Mouse (Mus musculus): ENCODE data around the gene Ctnnb1. TPM values are rescaled to one million over a fixed set of nuclear protein-coding genes. Genes with fewer than 3 reads are reported as not detected.

The Ctnnb1 gene
- polyA plus RNA-seq, 1 experiment from 2014 or later: 470 TPM

DNA sequence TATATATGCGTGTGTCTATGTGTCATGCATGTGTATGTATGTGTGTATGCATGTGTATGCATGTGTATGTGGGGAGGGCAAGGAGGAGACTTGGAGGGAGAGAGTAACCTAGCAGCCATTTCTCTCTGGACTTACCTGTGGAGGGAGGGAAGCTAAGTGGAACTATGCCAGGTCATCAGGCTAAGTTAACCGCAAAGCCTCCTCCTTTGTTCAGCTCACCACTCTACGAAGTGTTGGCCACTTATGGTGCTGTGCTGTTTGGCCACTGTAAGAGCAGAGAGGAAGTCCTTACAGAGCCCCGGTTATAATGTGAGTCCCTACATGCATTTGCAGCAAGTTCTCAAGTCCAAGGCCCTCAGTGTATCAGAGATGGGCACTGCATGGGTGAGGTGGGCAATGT is 47.8 kb downstream of the Ctnnb1 start:
- no peak for DNase-seq (ENCODE audit: low spot score)
- Histone ChIP-seq H3K4me1 (replicated peaks; ENCODE audit: insufficient read depth, low read length) (no peaks in the 10 kb centered on the region), H3K27me3 (ENCODE audit: insufficient read depth, low read length) (no peaks in the 10 kb centered on the region), H3K4me3 (replicated peaks; ENCODE audit: low read depth, low read length) (no peak overlapping the region), H3K4me2 (ENCODE audit: low read length) (no peak overlapping the region), H3K9me3 (replicated peaks; ENCODE audit: low read length) (no peaks in the 10 kb centered on the region), H3K27ac (no peak overlapping the region), H3K36me3 (ENCODE audit: insufficient read depth, low read length) (no peaks in the 10 kb centered on the region), H3K9ac (ENCODE audit: low read depth, low read length) (no peak overlapping the region)
- no peak for TF ChIP-seq CTCF (IDR thresholded peaks at IDR 0.05; ENCODE audit: low read depth)
- WGBS: 97% methylated on average over 4 of the region's 4 CpGs
- no peak for ATAC-seq (replicated peaks; ENCODE audit: low FRiP score, low read depth)

GRCm38 (mm10) chr9:120981777-120982176 is 52.8 kb downstream of the Ctnnb1 start:
- no peaks in the 10 kb centered on the region for H3K9me3 ChIP-seq (replicated peaks; ENCODE audit: low read length)
- no peak for ATAC-seq (replicated peaks; ENCODE audit: low FRiP score, low read depth)
- no peak overlapping the region for H3K4me3 ChIP-seq (replicated peaks; ENCODE audit: low read depth, low read length)
- no peak for DNase-seq (ENCODE audit: low spot score)
- 86% methylated on average over 7 of the region's 7 CpGs for WGBS
- TF ChIP-seq CTCF (IDR thresholded peaks at IDR 0.05; ENCODE audit: low read depth): no peak
- H3K4me1 ChIP-seq (replicated peaks; ENCODE audit: insufficient read depth, low read length): no peaks in the 10 kb centered on the region
- H3K27ac ChIP-seq: no peak overlapping the region
- H3K36me3 ChIP-seq (ENCODE audit: insufficient read depth, low read length): no peaks in the 10 kb centered on the region
- no peaks in the 10 kb centered on the region for H3K27me3 ChIP-seq (ENCODE audit: insufficient read depth, low read length)
- H3K9ac ChIP-seq (ENCODE audit: low read depth, low read length): no peak overlapping the region
- H3K4me2 ChIP-seq (ENCODE audit: low read length): no peak overlapping the region

- Histone ChIP-seq H3K27me3 (ENCODE audit: insufficient read depth, low read length) (no peaks in the 10 kb centered on the region), H3K9ac (ENCODE audit: low read depth, low read length) (no peak overlapping the region), H3K9me3 (replicated peaks; ENCODE audit: low read length) (no peaks in the 10 kb centered on the region), H3K27ac (no peak overlapping the region), H3K4me3 (replicated peaks; ENCODE audit: low read depth, low read length) (no peak overlapping the region), H3K4me2 (ENCODE audit: low read length) (no peak overlapping the region), H3K4me1 (replicated peaks; ENCODE audit: insufficient read depth, low read length) (peaks cover 9% of the 10 kb centered on the region), H3K36me3 (ENCODE audit: insufficient read depth, low read length) (no peaks in the 10 kb centered on the region)
- ATAC-seq (replicated peaks; ENCODE audit: low FRiP score, low read depth) (no peak), DNase-seq (ENCODE audit: low spot score) (no peak)
- 85% methylated on average over 8 of the region's 8 CpGs for WGBS
- no peak for TF ChIP-seq CTCF (IDR thresholded peaks at IDR 0.05; ENCODE audit: low read depth)
These were observed 54.8 kb downstream of the Ctnnb1 start for GRCm38 (mm10) chr9:120983849-120984248.

- Histone ChIP-seq H3K4me1 (replicated peaks; ENCODE audit: insufficient read depth, low read length) (peaks cover 9% of the 10 kb centered on the region), H3K9me3 (replicated peaks; ENCODE audit: low read length) (no peaks in the 10 kb centered on the region), H3K27ac (no peak overlapping the region), H3K4me2 (ENCODE audit: low read length) (no peak overlapping the region), H3K36me3 (ENCODE audit: insufficient read depth, low read length) (no peaks in the 10 kb centered on the region), H3K27me3 (ENCODE audit: insufficient read depth, low read length) (no peaks in the 10 kb centered on the region), H3K4me3 (replicated peaks; ENCODE audit: low read depth, low read length) (no peak overlapping the region), H3K9ac (ENCODE audit: low read depth, low read length) (no peak overlapping the region)
- ATAC-seq (replicated peaks; ENCODE audit: low FRiP score, low read depth) (no peak), DNase-seq (ENCODE audit: low spot score) (no peak)
- WGBS: 47% methylated on average over 5 of the region's 5 CpGs
- TF ChIP-seq CTCF (IDR thresholded peaks at IDR 0.05; ENCODE audit: low read depth): no peak
These were observed 55.5 kb downstream of the Ctnnb1 start for GRCm38 (mm10) chr9:120984509-120984908.

DNA sequence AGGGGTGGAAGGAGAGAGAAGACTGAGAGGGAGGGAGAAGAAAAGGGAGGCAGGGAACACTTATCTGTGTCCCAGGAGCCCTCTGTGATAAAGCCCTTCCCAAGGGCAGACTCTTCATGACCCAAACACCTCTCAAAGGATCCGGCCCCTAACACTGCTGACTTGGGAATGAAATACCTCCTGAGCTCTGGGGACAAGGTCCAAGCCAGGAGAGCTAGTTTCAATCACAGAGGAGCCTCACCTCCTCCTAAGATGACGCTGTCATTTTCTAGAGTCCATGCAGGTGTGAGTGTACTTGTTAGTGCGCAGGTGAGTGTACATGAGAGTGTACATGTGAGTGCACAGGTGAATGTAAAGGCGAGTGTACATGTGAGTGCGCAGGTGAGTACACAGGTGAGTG is 56.0 kb downstream of the Ctnnb1 start:
- no peak overlapping the region for H3K27ac ChIP-seq
- no peak overlapping the region for H3K4me3 ChIP-seq (replicated peaks; ENCODE audit: low read depth, low read length)
- H3K4me2 ChIP-seq (ENCODE audit: low read length): no peak overlapping the region
- WGBS: 96% methylated on average over 5 of the region's 5 CpGs
- no peak overlapping the region for H3K9ac ChIP-seq (ENCODE audit: low read depth, low read length)
- H3K9me3 ChIP-seq (replicated peaks; ENCODE audit: low read length): no peaks in the 10 kb centered on the region
- peaks cover 9% of the 10 kb centered on the region for H3K4me1 ChIP-seq (replicated peaks; ENCODE audit: insufficient read depth, low read length)
- no peaks in the 10 kb centered on the region for H3K36me3 ChIP-seq (ENCODE audit: insufficient read depth, low read length)
- ATAC-seq (replicated peaks; ENCODE audit: low FRiP score, low read depth): no peak
- no peak for DNase-seq (ENCODE audit: low spot score)
- H3K27me3 ChIP-seq (ENCODE audit: insufficient read depth, low read length): no peaks in the 10 kb centered on the region
- no peak for TF ChIP-seq CTCF (IDR thresholded peaks at IDR 0.05; ENCODE audit: low read depth)

- no peaks in the 10 kb centered on the region for H3K27me3 ChIP-seq (ENCODE audit: insufficient read depth, low read length)
- DNase-seq (ENCODE audit: low spot score) (no peak), ATAC-seq (replicated peaks; ENCODE audit: low FRiP score, low read depth) (0 out of 2 replicates have a peak, but pooled peaks have one; percentile 25)
- no peaks in the 10 kb centered on the region for H3K9me3 ChIP-seq (replicated peaks; ENCODE audit: low read length)
- H3K4me3 ChIP-seq (replicated peaks; ENCODE audit: low read depth, low read length): no peak overlapping the region
- no peaks in the 10 kb centered on the region for H3K36me3 ChIP-seq (ENCODE audit: insufficient read depth, low read length)
- 94% methylated on average over 5 of the region's 5 CpGs for WGBS
- no peak overlapping the region for H3K9ac ChIP-seq (ENCODE audit: low read depth, low read length)
- TF ChIP-seq CTCF (IDR thresholded peaks at IDR 0.05; ENCODE audit: low read depth): no peak
- no peak overlapping the region for H3K4me2 ChIP-seq (ENCODE audit: low read length)
- H3K27ac ChIP-seq: no peak overlapping the region
- H3K4me1 ChIP-seq (replicated peaks; ENCODE audit: insufficient read depth, low read length): peaks cover 9% of the 10 kb centered on the region
These were observed 56.5 kb downstream of the Ctnnb1 start for GRCm38 (mm10) chr9:120985524-120985923.

GRCm38 (mm10) chr9:120986255-120986654 is 57.2 kb downstream of the Ctnnb1 start:
- WGBS: 91% methylated on average over 3 of the region's 3 CpGs

More at GRCm38 (mm10) chr9:120986255-120986654, 57.2 kb downstream of the Ctnnb1 start:
- Histone ChIP-seq H3K4me2 (ENCODE audit: low read length) (no peak overlapping the region), H3K9ac (ENCODE audit: low read depth, low read length) (no peak overlapping the region), H3K4me1 (replicated peaks; ENCODE audit: insufficient read depth, low read length) (peaks cover 9% of the 10 kb centered on the region), H3K27me3 (ENCODE audit: insufficient read depth, low read length) (no peaks in the 10 kb centered on the region), H3K36me3 (ENCODE audit: insufficient read depth, low read length) (no peaks in the 10 kb centered on the region), H3K9me3 (replicated peaks; ENCODE audit: low read length) (no peaks in the 10 kb centered on the region), H3K27ac (no peak overlapping the region), H3K4me3 (replicated peaks; ENCODE audit: low read depth, low read length) (no peak overlapping the region)
- no peak for ATAC-seq (replicated peaks; ENCODE audit: low FRiP score, low read depth)
- DNase-seq (ENCODE audit: low spot score): no peak
- TF ChIP-seq CTCF (IDR thresholded peaks at IDR 0.05; ENCODE audit: low read depth): no peak
